Mouse (Mus musculus) lung, embryonic 14.5 days (tissue): ENCODE data around the gene Frzb. TPM values are rescaled to one million over a fixed set of nuclear protein-coding genes. Genes with fewer than 3 reads are reported as not detected.
A peak's percentile ranks its signal among the peaks of the same experiment; 100 is the strongest.

ENCODE experiments used
- ATAC-seq: fragments of 200-750 bp; cut with Nextera tagmentation; 2 replicates; pipeline ENCODE4 v1.8.0; 2017; ENCODE audit warnings: mild to moderate bottlenecking, moderate TSS enrichment, moderate library complexity; ENCODE audit not compliant: insufficient read depth
- DNase-seq: peaks from one replicate; pipeline ENCODE4 v3.0.0-alpha.2; 2015
- H3K27ac ChIP-seq: fragments of 300-500 bp; sonication (generic); 2 replicates; pipeline ENCODE4 v1.5.1; 2014; ENCODE audit warnings: low read depth, mild to moderate bottlenecking, moderate library complexity
- H3K27me3 ChIP-seq: fragments of 300-500 bp; sonication (generic); 2 replicates; pipeline ENCODE4 v1.6.1; 2014; ENCODE audit warnings: low read length, control low read depth; ENCODE audit not compliant: insufficient read depth
- H3K36me3 ChIP-seq: fragments of 300-500 bp; sonication (generic); 2 replicates; pipeline ENCODE4 v1.6.1; 2014; ENCODE audit warnings: control low read depth; ENCODE audit not compliant: insufficient read depth
- H3K4me1 ChIP-seq: fragments of 300-500 bp; sonication (generic); 2 replicates; pipeline ENCODE4 v1.6.1; 2014; ENCODE audit warnings: antibody characterized with exemption, control low read depth; ENCODE audit not compliant: insufficient read depth
- H3K4me2 ChIP-seq: fragments of 300-500 bp; sonication (generic); 2 replicates; pipeline ENCODE4 v1.6.1; 2014; ENCODE audit warnings: mild to moderate bottlenecking
- H3K4me3 ChIP-seq: fragments of 300-500 bp; sonication (generic); 2 replicates; pipeline ENCODE4 v1.5.1; 2014; ENCODE audit warnings: low read depth, low read length
- H3K9ac ChIP-seq: fragments of 300-500 bp; sonication (generic); 2 replicates; pipeline ENCODE4 v1.6.1; 2014
- H3K9me3 ChIP-seq: fragments of 300-500 bp; sonication (generic); 2 replicates; pipeline ENCODE4 v1.6.1; 2016; ENCODE audit warnings: low read depth, low read length, control low read depth
- CTCF ChIP-seq: IDR thresholded peaks from 2 replicates; pipeline ENCODE4 v1.5.1; 2016; ENCODE audit warnings: antibody characterized with exemption, low read depth
- WGBS: fragments of 180-500 bp; shearing (Covaris S2); extraction: QIAGEN DNeasy Blood & Tissue Kit; methylation state at CpG from one replicate; pipeline ENCODE4 v1.1.7; 2014; 5-methylcytosine and 5-hydroxymethylcytosine counted together
- polyA plus RNA-seq: library from polyadenylated mRNA; unstranded; fragments of >200 nt; fragmentation: Nextera tagmentation; extraction: Ambion mirVana; gene quantifications from 2 replicates; pipeline ENCODE4 v1.2.1, GENCODE M21; 2014

Frzb gene
- polyA plus RNA-seq, 1 experiment from 2014 or later: 0.88 TPM

DNA sequence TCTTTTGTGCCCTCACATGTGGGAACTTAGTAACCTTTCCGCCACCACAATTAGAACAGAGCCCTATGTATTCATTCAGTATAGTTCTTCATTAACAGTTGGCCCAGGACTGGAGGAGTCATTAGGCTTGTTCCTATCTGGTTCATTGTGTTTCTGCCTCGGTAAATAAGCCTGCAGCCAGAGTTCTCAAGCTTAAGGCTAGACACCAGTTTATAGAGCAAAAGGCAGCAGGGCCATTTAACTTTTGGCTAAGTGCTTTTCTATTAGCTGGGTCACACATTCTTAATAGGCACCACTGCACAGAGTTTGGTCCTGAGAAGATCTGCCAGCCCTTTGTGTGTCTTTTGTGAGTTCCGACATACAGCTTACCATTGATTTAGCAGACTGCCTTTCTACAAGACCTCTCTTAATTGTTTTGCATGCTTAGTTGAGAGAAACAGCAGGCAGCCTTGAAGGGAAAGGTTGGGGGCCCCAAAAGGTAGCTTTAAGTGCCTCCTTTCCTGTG, 48.8 kb downstream of the Frzb start:
- no peaks in the 10 kb centered on the region for H3K36me3 ChIP-seq
- H3K4me2 ChIP-seq: no peak overlapping the region
- DNase-seq: no peak
- no peak overlapping the region for H3K27ac ChIP-seq
- no peaks in the 10 kb centered on the region for H3K4me1 ChIP-seq
- H3K27me3 ChIP-seq: no peaks in the 10 kb centered on the region
- TF ChIP-seq CTCF: no peak
- 38% methylated on average over 3 of the region's 3 CpGs for WGBS
- H3K9ac ChIP-seq: no peak overlapping the region
- no peaks in the 10 kb centered on the region for H3K9me3 ChIP-seq
- ATAC-seq: no peak
- H3K4me3 ChIP-seq: no peak overlapping the region

DNA sequence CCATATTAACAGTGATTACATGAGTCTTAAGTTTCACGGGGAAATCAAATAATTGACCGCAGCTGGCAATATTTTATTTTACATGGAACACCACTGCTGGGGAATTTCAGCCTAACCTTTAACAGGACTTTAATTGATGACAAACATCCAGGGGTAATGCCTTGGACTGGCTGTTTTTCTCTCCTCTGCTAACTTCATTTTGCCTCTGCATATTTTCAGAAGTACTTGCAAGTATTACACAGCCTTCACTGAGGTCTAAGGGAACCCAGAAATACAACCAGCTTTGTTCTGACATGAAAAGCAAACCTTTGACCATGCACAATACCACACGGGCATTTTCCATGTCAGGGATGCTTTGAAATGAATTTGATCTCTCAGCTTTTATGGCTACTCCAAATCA, 50.6 kb downstream of the Frzb start:
- no peak overlapping the region for H3K27ac ChIP-seq
- no peak overlapping the region for H3K4me3 ChIP-seq
- no peak overlapping the region for H3K9ac ChIP-seq
- H3K4me2 ChIP-seq: no peak overlapping the region
- no peaks in the 10 kb centered on the region for H3K9me3 ChIP-seq
- no peak for ATAC-seq
- no peaks in the 10 kb centered on the region for H3K27me3 ChIP-seq
- no peaks in the 10 kb centered on the region for H3K4me1 ChIP-seq
- 42% methylated on average over 3 of the region's 3 CpGs for WGBS
- no peaks in the 10 kb centered on the region for H3K36me3 ChIP-seq
- no peak for TF ChIP-seq CTCF
- DNase-seq: no peak

DNA sequence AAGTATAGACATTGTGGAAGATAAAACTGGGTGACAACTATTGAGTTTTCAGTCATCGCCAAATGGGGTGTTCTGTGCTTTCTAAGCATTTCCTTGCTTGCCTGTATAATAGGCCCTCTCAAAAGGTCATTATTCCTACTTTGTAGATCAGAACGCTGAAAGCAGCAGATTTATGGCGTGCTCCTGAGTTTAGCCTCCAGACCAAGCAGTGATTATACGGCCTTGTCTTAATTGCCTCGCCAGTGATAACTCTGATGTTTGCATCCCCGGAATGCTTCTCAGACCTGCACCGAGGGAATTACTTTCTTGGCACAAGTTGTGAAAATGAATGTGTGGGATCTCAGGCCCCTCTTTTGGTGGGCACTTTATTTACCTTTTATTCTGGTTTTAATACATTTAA, 51.4 kb downstream of the Frzb start:
- no peaks in the 10 kb centered on the region for H3K4me1 ChIP-seq
- H3K9ac ChIP-seq: no peak overlapping the region
- H3K4me3 ChIP-seq: no peak overlapping the region
- no peaks in the 10 kb centered on the region for H3K9me3 ChIP-seq
- H3K4me2 ChIP-seq: no peak overlapping the region
- H3K27ac ChIP-seq: no peak overlapping the region
- WGBS: 49% methylated on average over 7 of the region's 7 CpGs
- no peak for DNase-seq
- H3K27me3 ChIP-seq: no peaks in the 10 kb centered on the region
- no peaks in the 10 kb centered on the region for H3K36me3 ChIP-seq
- ATAC-seq: no peak
- no peak for TF ChIP-seq CTCF

DNA sequence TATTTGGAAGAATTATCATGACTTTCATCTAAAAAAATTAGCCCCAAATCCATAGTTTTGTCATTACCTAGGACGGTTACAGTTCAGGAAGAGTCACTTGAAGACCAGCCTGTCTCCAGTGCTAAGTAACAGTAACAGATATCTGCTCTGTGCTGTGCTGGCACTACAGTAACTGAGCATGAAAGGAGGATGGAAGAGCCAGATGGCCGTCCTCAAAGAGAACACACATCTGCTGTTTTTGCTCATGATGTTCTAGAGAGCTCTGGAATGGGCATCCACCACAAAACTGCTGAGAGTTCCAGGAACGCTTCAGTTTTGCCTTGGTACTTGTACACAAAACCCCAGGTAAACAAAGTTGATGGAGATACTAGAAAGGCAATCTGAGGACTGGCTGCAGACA, 59.1 kb downstream of the Frzb start:
- H3K27me3 ChIP-seq: no peaks in the 10 kb centered on the region
- no peaks in the 10 kb centered on the region for H3K9me3 ChIP-seq
- H3K4me1 ChIP-seq: no peaks in the 10 kb centered on the region
- TF ChIP-seq CTCF: no peak
- H3K9ac ChIP-seq: no peak overlapping the region
- DNase-seq: peak; percentile 15
- 49% methylated on average over 3 of the region's 3 CpGs for WGBS
- H3K36me3 ChIP-seq: no peaks in the 10 kb centered on the region
- no peak overlapping the region for H3K4me3 ChIP-seq
- ATAC-seq: 0 out of 2 replicates have a peak, but pooled peaks have one; percentile 49
- H3K4me2 ChIP-seq: no peak overlapping the region
- no peak overlapping the region for H3K27ac ChIP-seq

DNA sequence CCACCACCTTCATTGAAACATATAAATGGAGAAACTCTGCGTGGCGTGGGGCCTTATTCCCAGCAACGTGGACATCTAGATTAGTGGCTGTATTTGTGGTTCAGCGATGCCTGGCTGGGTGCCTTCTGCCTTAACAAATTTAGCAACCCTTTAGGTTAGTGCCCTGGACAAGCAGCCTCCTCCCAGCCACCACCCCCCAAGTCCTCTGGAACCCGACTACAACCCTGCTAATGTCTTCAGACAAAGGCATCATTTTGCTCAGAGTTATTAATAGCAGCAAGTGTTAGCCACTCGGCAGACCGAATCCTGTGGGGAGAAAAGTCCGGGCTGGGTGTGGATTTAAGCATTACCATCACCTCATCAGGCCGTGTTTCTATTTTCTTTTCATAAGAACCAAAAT, 59.8 kb downstream of the Frzb start:
- H3K4me3 ChIP-seq: no peak overlapping the region
- no peak overlapping the region for H3K27ac ChIP-seq
- H3K9ac ChIP-seq: no peak overlapping the region
- no peaks in the 10 kb centered on the region for H3K27me3 ChIP-seq
- ATAC-seq (peak; percentile 17; the same call in 1 of the 2 replicates), DNase-seq (peak; percentile 42)
- H3K4me1 ChIP-seq: no peaks in the 10 kb centered on the region
- no peaks in the 10 kb centered on the region for H3K9me3 ChIP-seq
- no peak overlapping the region for H3K4me2 ChIP-seq
- no peaks in the 10 kb centered on the region for H3K36me3 ChIP-seq
- TF ChIP-seq CTCF: no peak
- WGBS: 43% methylated on average over 9 of the region's 9 CpGs

DNA sequence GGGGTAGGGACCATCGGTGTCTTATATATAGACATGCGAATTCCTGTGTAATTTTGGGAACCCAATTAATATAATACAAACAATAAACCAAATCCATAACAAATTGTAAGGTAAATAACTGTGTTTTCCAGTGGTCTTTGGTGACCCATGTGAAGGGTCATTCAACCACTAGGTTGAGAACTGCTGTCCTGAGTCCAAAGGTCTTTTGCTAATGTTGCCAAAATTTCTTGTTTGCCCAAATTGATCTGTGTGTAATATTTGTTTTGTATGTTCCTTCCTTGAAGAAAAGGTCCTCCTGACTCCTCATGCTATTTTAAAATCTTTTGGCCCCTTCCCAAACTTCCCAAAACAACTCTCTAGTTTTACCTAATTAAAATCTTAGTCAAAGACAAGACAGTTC, 61.2 kb downstream of the Frzb start:
- Histone ChIP-seq H3K27ac (no peak overlapping the region), H3K4me3 (no peak overlapping the region), H3K36me3 (no peaks in the 10 kb centered on the region), H3K4me1 (no peaks in the 10 kb centered on the region), H3K9ac (no peak overlapping the region), H3K9me3 (no peaks in the 10 kb centered on the region), H3K27me3 (no peaks in the 10 kb centered on the region), H3K4me2 (no peak overlapping the region)
- WGBS: 97% methylated on average over 2 of the region's 2 CpGs
- no peak for ATAC-seq
- DNase-seq: no peak
- no peak for TF ChIP-seq CTCF

DNA sequence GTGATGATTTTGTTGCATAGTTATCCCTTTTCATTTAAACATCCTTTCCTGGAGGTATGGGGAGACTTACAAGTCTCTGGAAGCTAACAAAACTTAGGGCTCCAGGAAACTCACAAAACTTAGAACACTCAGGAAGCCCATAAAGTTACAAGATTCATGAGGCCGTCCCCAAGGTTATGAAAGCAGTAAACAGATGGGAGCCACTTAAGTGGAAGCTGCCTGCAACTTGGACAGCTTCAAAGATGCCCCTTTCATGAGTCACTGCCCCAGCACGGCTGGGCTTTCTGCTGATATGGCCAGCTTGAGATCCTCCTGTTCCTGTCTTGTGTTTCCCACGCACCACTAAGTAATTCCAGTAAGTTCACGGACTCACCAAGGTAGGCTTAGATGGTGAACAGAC, 63.0 kb downstream of the Frzb start:
- DNase-seq: no peak
- no peaks in the 10 kb centered on the region for H3K4me1 ChIP-seq
- H3K9me3 ChIP-seq: no peaks in the 10 kb centered on the region
- H3K27ac ChIP-seq: no peak overlapping the region
- no peak overlapping the region for H3K4me3 ChIP-seq
- TF ChIP-seq CTCF: no peak
- WGBS: 58% methylated on average over 4 of the region's 4 CpGs
- H3K4me2 ChIP-seq: no peak overlapping the region
- ATAC-seq: no peak
- no peaks in the 10 kb centered on the region for H3K27me3 ChIP-seq
- no peaks in the 10 kb centered on the region for H3K36me3 ChIP-seq
- no peak overlapping the region for H3K9ac ChIP-seq

DNA sequence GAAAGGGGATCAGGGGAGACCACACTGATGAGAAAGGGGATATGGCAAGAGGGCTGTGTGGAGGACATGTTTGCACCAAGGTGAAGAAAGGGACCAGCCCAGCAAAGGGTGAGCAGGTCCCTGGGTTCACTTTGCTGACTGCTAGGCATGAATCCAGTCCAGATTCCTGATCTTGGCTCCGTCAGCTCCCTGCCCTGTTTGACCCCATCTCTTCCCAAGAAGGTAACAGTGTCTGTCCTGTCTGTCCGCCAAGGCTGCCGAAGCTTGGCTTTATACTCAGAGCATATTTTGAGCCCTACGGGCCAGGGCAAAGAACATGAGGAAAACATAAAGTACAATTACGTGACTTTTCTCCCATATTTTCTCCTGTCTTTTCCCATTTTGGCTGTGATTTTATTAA, 67.6 kb downstream of the Frzb start:
- 83% methylated on average over 5 of the region's 5 CpGs for WGBS
- no peaks in the 10 kb centered on the region for H3K9me3 ChIP-seq
- no peak for ATAC-seq
- H3K4me2 ChIP-seq: no peak overlapping the region
- no peaks in the 10 kb centered on the region for H3K36me3 ChIP-seq
- DNase-seq: no peak
- no peak for TF ChIP-seq CTCF
- no peak overlapping the region for H3K4me3 ChIP-seq
- H3K27ac ChIP-seq: no peak overlapping the region
- no peaks in the 10 kb centered on the region for H3K4me1 ChIP-seq
- no peaks in the 10 kb centered on the region for H3K27me3 ChIP-seq
- no peak overlapping the region for H3K9ac ChIP-seq
